Mouse (Mus musculus): ENCODE data around the gene Slc15a5. TPM values are rescaled to one million over a fixed set of nuclear protein-coding genes. Genes with fewer than 3 reads are reported as not detected.

Slc15a5 gene
- polyA plus RNA-seq, 1 experiment from 2014 or later: 0.17 TPM

DNA sequence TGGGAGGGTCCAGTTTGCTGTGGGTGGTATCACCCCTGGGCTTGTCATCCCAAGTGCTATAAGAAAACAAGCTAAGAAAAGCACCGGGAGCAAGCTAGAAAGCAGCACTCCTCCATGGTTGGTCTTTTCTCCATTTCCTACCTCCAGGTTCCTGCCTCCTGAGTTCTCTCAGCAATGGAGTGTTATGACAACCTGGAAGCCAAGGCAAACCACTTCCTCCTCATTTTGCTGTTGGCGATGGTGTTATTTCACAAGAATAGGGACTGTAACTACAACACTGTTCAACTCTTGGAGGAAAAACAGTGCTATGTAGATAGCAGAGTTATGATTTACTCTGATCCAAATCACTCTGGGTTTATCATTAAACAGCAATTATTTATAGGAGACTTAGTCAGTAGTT, 34.4 kb downstream of the Slc15a5 start:
- Histone ChIP-seq H3K36me3 (no peaks in the 10 kb centered on the region), H3K4me2 (no peak overlapping the region), H3K27ac (replicated peaks) (no peak overlapping the region), H3K9ac (no peak overlapping the region), H3K4me3 (no peak overlapping the region), H3K27me3 (no peaks in the 10 kb centered on the region), H3K4me1 (replicated peaks) (no peaks in the 10 kb centered on the region), H3K9me3 (no peaks in the 10 kb centered on the region; the same call in none of the 2 replicates)
- 85% methylated on average over 2 of the region's 2 CpGs for WGBS
- no peak for ATAC-seq (ENCODE audit: low read depth)

DNA sequence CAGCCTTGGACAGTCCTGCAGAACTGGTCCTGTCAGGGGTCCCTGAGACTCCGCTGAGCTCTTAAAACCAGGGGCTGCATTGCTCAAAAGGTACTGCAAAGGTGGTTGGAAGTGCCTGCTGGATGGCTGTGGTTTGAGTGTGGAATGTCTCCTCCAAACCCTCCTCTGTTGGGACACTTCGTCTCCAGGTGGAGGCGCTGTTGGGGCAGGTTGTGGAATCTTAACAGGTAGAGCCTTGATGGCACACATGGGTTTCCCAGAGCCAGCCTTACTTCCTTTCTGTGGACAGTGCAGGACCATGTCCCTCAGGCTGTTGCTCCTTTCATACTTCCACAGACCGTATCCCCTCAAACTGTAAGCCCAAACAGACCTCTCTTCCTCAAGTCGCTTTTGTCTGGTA, 36.8 kb downstream of the Slc15a5 start:
- no peaks in the 10 kb centered on the region for H3K4me1 ChIP-seq (replicated peaks)
- no peak for ATAC-seq (ENCODE audit: low read depth)
- H3K27ac ChIP-seq (replicated peaks): no peak overlapping the region
- no peak overlapping the region for H3K4me3 ChIP-seq
- H3K27me3 ChIP-seq: no peaks in the 10 kb centered on the region
- 94% methylated on average over 5 of the region's 5 CpGs for WGBS
- no peak overlapping the region for H3K9ac ChIP-seq
- peaks cover 1% of the 10 kb centered on the region for H3K9me3 ChIP-seq
- no peaks in the 10 kb centered on the region for H3K36me3 ChIP-seq
- H3K4me2 ChIP-seq: no peak overlapping the region

DNA sequence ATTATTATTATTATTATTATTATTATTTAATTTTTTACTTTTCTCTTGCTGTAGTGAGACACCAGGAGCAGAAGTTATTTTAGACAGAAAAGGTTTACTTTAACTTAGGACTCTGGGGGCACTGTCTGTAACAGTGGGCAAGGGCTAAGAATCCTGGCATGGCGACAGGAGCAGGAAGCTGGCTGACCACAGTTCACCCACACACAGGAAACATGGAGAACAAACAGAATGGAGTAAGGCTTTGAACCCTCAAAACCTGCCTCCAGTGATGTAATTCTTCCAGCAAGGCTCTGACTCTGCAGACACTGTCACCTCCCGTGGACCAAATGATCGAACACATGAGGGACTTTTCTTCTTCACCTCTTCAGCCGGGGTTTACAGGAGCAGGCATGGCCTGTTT, 37.9 kb downstream of the Slc15a5 start:
- Histone ChIP-seq H3K4me2 (no peak overlapping the region), H3K4me3 (no peak overlapping the region), H3K9me3 (peaks cover 6% of the 10 kb centered on the region), H3K27ac (replicated peaks) (no peak overlapping the region), H3K27me3 (no peaks in the 10 kb centered on the region), H3K4me1 (replicated peaks) (no peaks in the 10 kb centered on the region), H3K9ac (no peak overlapping the region), H3K36me3 (no peaks in the 10 kb centered on the region)
- ATAC-seq (ENCODE audit: low read depth): no peak
- 92% methylated on average over 4 of the region's 4 CpGs for WGBS

DNA sequence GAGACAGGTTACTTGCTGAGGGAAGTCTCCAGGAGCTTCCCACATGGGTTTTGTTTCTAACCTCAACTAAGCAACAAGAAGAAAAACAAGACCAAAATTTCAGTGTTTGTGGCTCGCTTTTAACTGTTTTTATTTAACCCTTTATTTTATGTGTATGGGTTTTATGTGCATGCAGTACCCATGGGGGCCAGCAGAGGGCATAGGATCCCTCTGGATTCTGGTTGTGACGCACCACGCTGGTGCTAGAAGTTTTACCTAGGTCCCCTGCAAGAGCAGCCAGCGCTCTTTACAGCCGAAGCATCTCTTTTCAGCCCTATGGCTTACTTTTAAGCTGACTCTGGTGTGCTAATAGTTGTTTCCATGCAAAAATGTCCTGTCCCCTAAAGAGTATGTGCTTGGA, 42.1 kb downstream of the Slc15a5 start:
- no peak overlapping the region for H3K27ac ChIP-seq (replicated peaks)
- H3K4me1 ChIP-seq (replicated peaks): no peaks in the 10 kb centered on the region
- no peaks in the 10 kb centered on the region for H3K36me3 ChIP-seq
- no peak overlapping the region for H3K9ac ChIP-seq
- H3K9me3 ChIP-seq: 0 out of 2 replicates have a peak, but pooled peaks cover 6% of the 10 kb centered on the region
- no peak overlapping the region for H3K4me3 ChIP-seq
- no peaks in the 10 kb centered on the region for H3K27me3 ChIP-seq
- H3K4me2 ChIP-seq: no peak overlapping the region
- ATAC-seq (ENCODE audit: low read depth): no peak
- 88% methylated on average over 5 of the region's 5 CpGs for WGBS

DNA sequence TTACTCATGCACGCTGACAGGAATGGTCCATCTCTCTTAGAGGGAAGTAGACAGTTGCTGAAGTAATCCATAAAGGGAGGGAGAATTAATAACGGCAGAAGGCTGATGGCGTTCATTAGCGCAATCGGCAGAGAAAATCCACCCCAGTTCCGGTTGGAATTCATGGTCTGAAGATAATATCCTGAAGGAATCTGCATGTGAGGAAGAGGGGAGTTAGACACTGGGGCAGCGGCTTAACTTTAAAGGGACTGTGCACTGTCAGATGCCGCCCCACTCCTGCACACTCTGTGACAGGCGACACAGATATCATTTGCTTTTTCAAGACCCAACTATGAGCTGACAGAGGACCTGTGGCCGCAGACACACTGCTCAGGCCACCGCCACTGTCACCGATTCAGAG, 42.8 kb downstream of the Slc15a5 start:
- Histone ChIP-seq H3K4me1 (replicated peaks) (no peaks in the 10 kb centered on the region), H3K4me2 (no peak overlapping the region), H3K27me3 (no peaks in the 10 kb centered on the region), H3K9ac (no peak overlapping the region), H3K9me3 (0 out of 2 replicates have a peak, but pooled peaks cover 6% of the 10 kb centered on the region), H3K27ac (replicated peaks) (no peak overlapping the region), H3K36me3 (no peaks in the 10 kb centered on the region), H3K4me3 (no peak overlapping the region)
- 91% methylated on average over 12 of the region's 12 CpGs for WGBS
- ATAC-seq (ENCODE audit: low read depth): no peak

DNA sequence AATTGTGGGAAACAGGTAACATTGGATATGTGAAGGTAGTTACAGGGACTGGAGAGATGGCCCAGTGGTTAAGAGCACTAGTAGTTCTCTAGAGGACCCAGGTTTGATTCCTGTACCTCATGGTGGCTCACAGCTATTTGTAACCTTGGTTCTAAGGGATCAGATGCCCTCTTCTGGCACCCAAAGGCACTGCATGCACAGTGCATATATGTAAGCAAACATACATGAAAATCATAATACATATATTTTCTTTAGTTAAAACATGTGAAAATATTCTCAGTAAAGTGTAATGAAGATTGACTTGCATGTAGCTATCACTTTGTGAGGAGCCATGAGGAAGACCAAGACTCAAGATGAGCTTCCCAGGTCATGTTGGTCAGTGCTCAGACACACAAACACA, 62.8 kb downstream of the Slc15a5 start:
- H3K9me3 ChIP-seq: no peaks in the 10 kb centered on the region
- no peak overlapping the region for H3K9ac ChIP-seq
- H3K4me1 ChIP-seq (replicated peaks): no peaks in the 10 kb centered on the region
- H3K4me3 ChIP-seq: no peak overlapping the region
- no peaks in the 10 kb centered on the region for H3K27me3 ChIP-seq
- ATAC-seq (ENCODE audit: low read depth): no peak
- H3K27ac ChIP-seq (replicated peaks): no peak overlapping the region
- no peak overlapping the region for H3K4me2 ChIP-seq
- H3K36me3 ChIP-seq: no peaks in the 10 kb centered on the region

DNA sequence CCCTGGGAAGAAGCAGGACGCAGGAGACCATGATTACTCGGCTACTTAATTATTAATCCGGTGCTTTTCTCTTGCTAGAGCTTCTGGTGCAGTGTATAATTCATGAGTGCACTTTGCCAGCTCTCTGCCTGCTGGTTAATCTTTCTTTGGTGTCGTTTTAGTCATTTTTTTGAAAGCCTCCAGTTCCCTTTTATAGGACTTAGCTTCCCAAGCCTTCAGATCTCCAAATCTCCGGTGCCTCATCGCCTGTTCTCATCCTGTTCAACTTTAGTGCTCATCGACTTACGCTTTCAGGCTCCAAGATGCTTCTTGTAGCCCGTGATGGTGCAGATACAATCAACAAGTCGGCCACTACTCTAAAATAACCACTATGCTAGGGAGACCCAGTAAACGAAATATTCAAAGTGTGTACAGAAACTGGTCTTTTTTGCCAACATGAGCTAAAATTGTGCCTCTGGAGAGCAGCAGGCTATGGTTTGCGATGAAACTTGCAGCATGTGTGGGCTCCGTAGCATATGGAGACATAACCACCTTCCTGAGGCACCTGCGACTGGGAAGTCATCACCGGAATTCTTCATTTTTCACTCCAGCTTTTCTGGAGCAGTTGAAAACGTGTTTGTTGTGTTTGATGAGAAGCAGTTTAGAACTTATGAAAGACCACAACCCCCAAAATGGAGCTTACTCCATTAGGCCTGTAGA, 64.6 kb downstream of the Slc15a5 start:
- Histone ChIP-seq H3K4me2 (no peak overlapping the region), H3K9ac (no peak overlapping the region), H3K36me3 (no peaks in the 10 kb centered on the region), H3K9me3 (no peaks in the 10 kb centered on the region), H3K4me1 (replicated peaks) (no peaks in the 10 kb centered on the region), H3K4me3 (no peak overlapping the region), H3K27ac (replicated peaks) (no peak overlapping the region), H3K27me3 (no peaks in the 10 kb centered on the region)
- 84% methylated on average over 16 of the region's 16 CpGs for WGBS
- ATAC-seq (ENCODE audit: low read depth): no peak

DNA sequence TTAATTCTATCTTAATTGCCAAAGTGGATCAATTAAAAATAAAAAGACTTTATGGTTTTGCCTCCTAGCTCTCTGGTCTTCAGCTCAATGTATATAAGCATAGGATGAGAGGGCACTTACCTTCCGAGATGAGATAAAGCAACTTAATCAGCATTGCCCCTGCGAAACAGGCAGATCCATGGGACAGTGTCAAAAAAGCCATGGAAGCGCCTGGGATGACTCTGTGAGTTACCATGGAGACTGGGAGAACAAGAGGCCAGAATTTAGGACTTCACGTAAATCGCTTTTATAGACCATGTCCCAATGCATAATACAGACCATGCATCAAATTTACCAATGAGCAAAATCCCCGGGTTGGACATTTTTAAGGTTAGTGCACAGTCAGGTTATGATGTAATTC, 67.8 kb downstream of the Slc15a5 start:
- Histone ChIP-seq H3K4me3 (no peak overlapping the region), H3K27ac (replicated peaks) (no peak overlapping the region), H3K4me2 (no peak overlapping the region), H3K4me1 (replicated peaks) (no peaks in the 10 kb centered on the region), H3K9ac (no peak overlapping the region), H3K27me3 (no peaks in the 10 kb centered on the region), H3K36me3 (no peaks in the 10 kb centered on the region), H3K9me3 (no peaks in the 10 kb centered on the region)
- 40% methylated on average over 6 of the region's 6 CpGs for WGBS
- ATAC-seq (ENCODE audit: low read depth): no peak; the same call in 1 of the 2 replicates

DNA sequence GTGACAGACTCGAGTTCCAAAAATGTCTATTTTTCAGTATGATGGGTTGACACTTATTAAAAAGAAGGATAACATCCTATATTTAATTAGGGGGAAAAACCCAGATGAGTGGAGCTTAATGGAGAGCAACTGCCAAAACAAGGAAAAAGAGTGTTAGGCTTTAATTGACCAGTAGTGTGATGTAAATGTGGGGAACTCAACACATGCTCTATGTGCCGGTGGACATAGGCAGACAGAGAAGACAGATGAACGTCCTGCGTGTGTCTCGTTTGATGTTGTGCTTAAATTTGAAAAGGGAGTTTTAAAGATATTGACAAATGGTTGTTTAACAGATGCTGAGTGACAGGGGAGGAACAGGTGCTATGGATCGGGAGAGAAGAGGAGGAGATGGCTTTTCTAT, 72.0 kb downstream of the Slc15a5 start:
- no peaks in the 10 kb centered on the region for H3K4me1 ChIP-seq (replicated peaks)
- no peak overlapping the region for H3K4me3 ChIP-seq
- no peak for ATAC-seq (ENCODE audit: low read depth)
- no peaks in the 10 kb centered on the region for H3K9me3 ChIP-seq
- H3K9ac ChIP-seq: no peak overlapping the region
- H3K4me2 ChIP-seq: no peak overlapping the region
- 87% methylated on average over 6 of the region's 6 CpGs for WGBS
- no peak overlapping the region for H3K27ac ChIP-seq (replicated peaks)
- H3K27me3 ChIP-seq: no peaks in the 10 kb centered on the region
- no peaks in the 10 kb centered on the region for H3K36me3 ChIP-seq

DNA sequence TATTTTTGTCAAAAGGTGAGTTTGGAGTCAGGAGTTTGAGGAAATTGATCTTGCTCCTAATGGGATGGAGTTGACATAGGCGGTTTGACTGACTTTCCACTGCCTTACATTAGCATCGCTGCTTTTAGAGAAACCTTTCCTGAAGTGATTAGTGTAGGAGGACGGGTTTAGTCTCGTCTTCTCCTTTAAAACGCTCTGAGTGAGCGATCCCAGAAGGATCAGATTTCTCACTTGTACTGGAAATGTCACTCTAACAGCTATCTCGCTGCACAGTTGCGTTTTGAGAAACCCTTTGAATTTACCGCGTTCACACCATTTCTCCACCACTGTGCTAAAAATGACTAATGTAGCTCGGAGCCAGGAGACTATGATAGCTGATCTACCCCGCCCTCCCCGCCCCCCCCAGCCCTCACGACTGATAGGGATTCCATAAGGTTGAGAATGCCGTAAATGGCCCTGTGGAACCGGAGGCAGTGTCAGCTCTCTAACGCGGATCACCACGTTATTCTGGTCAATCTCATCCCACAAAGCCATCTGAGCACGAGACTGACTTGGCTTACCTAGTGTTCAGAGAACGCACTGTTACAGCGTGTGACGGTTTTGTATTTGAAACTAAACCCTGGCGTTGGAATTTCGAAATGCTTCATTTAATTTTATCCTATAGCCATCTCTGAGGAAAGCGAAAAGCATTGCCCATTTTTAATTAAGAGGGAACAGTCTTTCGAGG, 73.0 kb downstream of the Slc15a5 start:
- Histone ChIP-seq H3K27me3 (no peaks in the 10 kb centered on the region), H3K9me3 (no peaks in the 10 kb centered on the region), H3K4me1 (replicated peaks) (no peaks in the 10 kb centered on the region), H3K36me3 (no peaks in the 10 kb centered on the region), H3K4me3 (no peak overlapping the region), H3K9ac (no peak overlapping the region), H3K4me2 (no peak overlapping the region), H3K27ac (replicated peaks) (no peak overlapping the region)
- no peak for ATAC-seq (ENCODE audit: low read depth)
- 80% methylated on average over 27 of the region's 27 CpGs for WGBS

DNA sequence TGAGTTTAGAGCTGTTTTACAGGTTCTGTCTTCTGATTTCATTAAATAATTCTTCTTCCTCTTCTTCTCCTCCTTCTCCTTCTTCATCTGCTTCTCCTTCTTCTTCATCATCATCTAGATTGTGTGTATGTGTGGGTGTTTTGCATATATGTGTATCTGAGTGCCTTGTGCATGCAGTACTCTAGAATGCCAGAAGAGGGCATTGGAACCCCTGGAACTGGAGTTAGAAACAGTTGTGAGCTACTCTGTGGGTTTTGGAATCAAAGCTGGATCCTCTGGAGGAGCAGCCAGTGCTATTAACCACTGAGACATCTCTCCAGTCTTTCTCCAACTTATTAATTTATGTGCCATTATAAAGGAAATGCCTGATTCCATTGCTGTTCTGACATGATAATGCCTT, 89.9 kb downstream of the Slc15a5 start:
- Histone ChIP-seq H3K4me3 (no peak overlapping the region), H3K27me3 (no peaks in the 10 kb centered on the region), H3K9ac (no peak overlapping the region), H3K27ac (replicated peaks) (no peak overlapping the region), H3K4me1 (replicated peaks) (no peaks in the 10 kb centered on the region), H3K36me3 (no peaks in the 10 kb centered on the region), H3K9me3 (no peaks in the 10 kb centered on the region), H3K4me2 (no peak overlapping the region)
- ATAC-seq (ENCODE audit: low read depth): no peak

DNA sequence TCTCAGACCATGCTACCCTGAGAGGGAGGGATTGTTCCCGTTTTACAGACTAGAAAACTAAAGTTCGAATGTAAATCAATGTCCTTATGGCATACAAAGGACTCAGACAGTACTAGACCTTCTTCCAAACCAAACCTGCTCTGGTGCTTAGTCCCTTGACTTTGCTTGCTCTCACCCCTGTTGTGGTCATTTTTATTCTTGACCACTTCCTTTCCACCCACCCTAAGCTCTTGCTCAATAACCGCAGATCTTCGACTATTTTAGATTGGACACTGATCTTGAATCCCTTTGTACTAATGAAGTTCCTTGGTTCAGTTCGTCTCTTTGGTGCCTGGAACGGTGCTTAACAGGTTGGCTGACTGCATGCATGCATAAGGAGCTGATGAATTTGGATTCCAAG, 94.5 kb downstream of the Slc15a5 start:
- H3K36me3 ChIP-seq: no peaks in the 10 kb centered on the region
- peaks cover 19% of the 10 kb centered on the region for H3K4me1 ChIP-seq (replicated peaks)
- H3K4me3 ChIP-seq: no peak overlapping the region
- no peak overlapping the region for H3K27ac ChIP-seq (replicated peaks)
- ATAC-seq (ENCODE audit: low read depth): no peak
- H3K27me3 ChIP-seq: no peaks in the 10 kb centered on the region
- H3K4me2 ChIP-seq: no peak overlapping the region
- no peak overlapping the region for H3K9ac ChIP-seq
- 93% methylated on average over 6 of the region's 6 CpGs for WGBS
- no peaks in the 10 kb centered on the region for H3K9me3 ChIP-seq

Measured in neural tube, embryonic 13.5 days (tissue).